Mouse (Mus musculus): ENCODE data around the gene Gm45717.
"Not testable (repeated sequence)": the region's sequence is repeated elsewhere in the genome, so short reads cannot be mapped to it uniquely, and the experiment has no call there.

The Gm45717 gene

DNA sequence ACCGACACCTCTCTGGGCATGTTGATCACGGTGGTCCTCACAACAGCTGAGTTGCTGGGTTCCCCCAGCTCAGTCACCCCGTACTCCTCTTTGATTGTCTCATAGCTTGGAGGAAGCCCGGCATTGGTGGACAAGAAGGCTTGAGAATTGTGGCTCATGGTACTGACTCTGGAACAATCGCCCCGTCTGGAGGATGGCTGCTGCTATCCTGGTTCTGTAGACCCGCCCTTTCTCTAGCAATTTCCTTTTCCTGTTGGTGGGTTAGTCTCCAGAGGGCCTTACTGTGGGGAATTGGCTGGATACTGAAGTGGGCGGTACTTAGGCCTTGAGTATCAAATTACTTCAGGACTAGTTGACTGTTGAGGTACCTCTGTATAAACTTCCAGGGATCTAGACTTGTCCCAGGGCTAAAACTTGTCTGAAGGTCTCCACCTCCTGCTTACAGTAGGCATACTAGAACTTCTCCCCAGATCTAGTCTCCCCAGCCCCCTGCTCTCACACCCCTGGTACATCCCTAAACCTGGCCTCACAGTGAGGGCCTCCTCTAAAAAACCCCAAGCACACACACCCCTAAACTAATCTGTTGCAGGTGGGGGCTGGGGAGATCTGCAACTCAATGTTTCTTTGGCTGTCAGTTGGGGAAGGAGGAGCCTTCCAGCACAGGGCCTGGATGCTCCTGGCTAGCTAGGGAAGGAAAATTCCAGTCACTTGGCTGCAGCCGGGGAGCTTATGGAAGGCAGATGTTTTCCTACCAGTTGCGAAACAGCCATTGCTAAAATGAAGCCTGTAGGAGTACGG, at the start of gene Gm45717, which contains the start of gene Ifitm2:
TSS of gene Gm45717 (minus strand) at position 180 of the 798 bp plus-strand sequence.
TSS of gene Ifitm2 (minus strand) at position 230 of the 798 bp plus-strand sequence.
- DNase-seq = peak; percentile 94

DNA sequence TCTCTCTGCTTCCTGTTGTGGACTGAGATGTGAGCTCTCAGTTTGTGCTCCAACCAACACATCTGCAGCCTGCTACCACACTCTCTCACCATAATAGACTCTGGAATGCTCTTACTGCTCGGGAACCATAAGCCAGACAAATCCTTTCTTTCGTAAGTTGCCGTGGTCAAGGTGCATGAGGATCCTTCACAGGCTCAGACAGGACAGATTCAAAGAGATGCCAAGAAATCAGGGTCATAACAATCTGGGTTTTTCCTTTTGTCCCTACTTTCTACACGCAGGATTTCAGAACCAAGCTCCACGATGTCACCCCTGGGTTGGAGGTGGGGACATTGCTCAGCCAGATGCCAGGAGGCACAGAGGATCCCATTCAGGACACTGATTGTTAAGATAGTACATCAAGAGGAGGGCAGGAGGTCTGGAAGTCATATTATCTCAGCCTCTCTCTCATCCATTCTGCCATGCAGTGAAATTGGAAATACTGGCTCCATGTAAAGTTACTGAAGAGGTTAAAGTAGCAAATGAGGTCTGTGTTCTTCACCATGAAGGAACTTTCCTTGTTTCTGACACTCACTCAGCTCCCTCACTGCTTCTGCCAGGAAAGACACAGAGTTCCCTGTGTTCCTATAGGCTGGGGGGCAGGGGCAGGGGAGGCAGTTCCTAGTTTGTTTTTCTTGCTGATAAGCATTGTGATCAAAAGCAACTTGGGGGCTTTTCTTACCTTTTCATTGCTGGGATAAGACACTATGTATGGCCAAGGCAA, 47.7 kb upstream of the Gm45717 start:
- DNase-seq = no peak

DNA sequence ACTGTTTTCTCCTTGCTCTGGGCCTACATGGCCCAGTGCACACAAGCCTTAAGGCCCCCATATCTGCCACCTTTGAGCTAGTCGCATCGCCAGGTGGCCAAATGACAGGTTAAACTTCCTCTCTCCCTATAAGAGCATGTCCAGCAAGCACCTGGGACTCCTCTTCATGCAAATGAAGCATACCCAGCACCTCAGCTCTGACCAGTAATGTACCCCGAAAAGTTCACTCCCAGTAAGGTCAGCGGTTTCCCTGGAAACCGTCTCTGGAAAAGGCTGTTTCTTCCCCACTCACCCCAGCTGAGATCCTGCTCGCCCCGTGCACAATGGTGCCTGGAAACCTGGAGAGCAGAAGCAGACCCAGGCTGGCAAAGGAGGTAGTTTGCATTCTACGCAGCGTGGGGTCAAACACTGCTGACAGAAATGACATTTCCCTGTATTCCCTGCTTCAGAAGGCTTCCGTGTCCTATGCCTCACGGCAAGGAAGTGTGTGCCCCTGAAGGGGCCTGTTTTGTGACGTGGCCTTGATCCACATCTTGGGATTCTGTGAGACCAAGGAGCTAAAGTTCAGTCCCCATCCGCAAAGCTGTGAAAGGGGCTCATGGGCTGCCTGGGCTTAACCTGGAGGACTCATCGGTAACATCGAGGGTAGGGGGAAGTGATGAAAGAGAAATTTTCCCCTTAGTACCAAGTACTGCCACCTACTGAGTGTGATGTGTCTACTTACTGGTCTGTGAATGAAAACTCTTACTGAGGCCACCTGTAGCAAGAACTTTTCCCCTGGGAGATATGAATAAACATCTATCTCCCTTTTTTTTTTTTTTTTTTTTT, 45.4 kb upstream of the Gm45717 start:
- DNase-seq = no peak

DNA sequence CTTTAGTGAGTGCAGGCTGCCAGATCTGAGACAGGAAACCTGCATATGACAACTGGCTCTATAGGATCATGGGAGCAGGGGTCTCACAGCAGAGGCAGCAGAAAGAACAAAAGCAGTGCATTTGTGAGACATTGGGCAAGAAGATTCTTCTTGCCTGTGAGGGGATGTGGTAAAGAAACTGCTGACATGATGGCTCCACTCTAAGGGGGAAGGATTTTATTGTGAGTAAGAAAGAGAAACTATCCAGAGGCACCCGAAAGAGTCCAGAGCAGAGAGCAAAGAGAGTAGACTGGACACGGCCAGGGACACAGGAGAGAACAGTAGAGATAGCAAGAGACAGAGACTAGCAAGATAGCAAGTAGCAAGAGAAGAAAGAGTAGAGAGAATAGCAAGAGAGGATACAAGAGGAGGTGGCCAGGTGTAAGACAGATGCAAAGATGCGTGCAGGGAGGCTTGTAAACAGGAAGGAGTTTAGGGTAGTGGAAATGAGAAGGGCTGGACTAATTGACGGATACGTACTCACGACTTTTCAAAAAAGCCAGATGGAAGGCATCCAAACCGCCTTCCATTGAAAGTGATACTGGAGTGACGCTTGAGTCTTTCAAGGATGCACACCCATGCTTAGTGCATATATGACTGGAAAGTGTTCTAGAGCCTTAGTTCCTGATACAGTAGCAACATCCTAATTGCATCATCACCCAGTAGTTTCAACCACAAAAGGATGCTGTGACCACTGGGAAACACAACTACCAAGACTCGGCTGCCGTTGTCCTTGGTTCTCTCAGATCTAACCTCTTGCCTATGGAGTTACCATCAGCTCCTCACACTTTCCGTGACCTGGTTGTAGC, 43.3 kb upstream of the Gm45717 start:
- no peak for DNase-seq

DNA sequence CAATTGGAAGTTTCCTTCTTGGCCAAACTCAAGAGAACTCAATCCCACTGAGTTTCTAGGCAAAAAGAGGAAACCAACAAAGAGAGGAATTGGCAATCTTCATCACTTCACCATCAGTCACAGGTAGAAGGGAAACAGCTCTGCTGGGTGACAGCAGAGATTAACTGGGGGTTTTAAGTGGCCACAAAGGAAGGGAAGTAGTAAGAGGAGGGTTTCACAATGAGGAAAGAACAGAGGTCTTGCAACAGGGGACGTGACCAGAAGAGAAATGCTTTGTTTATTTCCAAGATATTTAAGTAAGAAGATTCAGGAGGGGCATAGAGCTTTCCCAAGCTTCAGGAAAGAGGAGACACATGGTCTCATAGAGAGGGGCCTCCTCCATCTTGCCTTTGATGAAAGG, 42.1 kb upstream of the Gm45717 start:
- DNase-seq = no peak

DNA sequence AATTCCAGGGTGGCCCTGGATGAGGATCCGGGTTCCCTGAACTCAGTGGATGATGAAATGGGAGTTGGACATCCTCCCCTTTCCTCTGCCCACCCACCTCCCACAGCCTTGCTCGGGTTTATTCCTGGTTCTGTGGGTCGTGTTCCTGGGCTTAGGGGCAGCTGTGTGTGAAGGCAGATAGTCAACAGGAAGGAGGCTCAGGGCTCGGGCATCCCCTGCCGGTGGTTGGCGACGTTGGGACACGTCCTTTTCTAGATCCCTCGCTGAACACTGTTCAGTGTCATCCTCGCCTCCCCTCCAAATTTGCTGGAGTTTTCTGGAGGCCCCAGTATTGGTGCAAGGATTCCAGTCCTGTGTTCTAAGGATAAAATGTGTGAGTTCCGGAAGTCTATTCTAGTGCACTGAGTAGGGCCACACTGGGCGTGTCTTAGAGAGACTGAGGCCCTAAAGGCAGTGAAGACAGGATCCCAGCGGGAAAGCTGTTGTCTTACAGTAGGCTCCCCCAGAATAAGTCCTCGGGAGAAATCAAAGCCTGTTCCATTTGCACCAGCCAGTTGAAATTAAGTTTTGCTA, 35.5 kb upstream of the Gm45717 start:
- no peak for DNase-seq

DNA sequence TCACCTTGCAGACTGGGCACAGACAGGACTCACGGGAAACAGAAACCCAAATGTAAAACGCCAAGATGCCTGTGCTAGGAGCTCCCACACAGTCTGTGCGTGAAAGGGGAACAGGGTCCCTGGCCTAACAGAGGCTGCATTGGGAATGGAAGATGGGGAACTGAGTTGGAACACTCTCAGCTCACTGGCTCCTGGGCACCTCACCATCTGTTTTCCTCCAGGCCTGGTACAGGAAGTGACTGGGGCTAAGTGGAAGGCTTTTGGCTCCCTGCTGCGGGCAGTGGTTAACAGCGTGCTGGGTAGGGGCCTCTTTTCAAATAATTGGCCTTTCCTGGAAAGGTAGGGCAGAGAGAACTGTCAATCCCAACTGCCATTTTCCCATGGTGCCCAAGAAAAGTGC, 34.9 kb upstream of the Gm45717 start:
- DNase-seq = no peak

DNA sequence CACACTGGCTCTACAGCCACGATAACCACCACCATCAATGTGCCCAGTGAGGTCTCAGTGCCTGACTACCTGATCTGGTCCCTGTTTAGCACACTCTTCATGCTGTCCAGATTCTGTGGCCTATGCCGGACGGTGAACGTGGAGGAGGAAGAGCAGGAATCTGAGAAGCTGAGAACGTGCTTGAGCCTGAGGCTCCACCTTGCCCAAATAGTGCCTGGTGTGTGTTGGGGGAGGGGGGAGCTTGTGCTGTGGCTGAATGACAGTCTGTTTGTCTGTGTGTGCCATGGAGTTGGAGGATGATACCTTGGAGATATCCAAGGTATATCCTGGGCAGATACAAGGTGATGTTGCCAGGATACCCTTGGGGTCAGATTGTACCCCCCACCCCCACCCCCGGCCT, 34.4 kb upstream of the Gm45717 start:
- no peak for DNase-seq

DNA sequence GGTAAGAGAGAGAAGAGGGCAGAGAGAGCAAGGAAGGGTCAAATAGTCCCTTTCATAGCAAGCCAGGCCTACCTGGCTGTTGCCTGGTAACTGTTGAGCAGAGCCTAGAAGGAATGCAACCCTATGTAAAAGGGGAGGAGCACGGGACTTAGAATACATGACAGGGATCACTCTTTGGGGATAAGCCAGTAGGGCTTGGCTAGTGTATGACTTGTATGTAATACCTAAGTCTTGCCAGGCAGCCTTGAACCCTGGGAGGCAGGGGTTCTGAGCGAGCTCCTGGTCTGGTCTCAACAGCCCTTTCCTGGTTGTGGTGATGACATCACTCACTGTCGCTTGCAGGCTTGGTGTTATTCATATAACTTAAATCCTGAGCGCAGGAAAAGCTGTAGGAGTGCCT, 33.3 kb upstream of the Gm45717 start:
- no peak for DNase-seq

DNA sequence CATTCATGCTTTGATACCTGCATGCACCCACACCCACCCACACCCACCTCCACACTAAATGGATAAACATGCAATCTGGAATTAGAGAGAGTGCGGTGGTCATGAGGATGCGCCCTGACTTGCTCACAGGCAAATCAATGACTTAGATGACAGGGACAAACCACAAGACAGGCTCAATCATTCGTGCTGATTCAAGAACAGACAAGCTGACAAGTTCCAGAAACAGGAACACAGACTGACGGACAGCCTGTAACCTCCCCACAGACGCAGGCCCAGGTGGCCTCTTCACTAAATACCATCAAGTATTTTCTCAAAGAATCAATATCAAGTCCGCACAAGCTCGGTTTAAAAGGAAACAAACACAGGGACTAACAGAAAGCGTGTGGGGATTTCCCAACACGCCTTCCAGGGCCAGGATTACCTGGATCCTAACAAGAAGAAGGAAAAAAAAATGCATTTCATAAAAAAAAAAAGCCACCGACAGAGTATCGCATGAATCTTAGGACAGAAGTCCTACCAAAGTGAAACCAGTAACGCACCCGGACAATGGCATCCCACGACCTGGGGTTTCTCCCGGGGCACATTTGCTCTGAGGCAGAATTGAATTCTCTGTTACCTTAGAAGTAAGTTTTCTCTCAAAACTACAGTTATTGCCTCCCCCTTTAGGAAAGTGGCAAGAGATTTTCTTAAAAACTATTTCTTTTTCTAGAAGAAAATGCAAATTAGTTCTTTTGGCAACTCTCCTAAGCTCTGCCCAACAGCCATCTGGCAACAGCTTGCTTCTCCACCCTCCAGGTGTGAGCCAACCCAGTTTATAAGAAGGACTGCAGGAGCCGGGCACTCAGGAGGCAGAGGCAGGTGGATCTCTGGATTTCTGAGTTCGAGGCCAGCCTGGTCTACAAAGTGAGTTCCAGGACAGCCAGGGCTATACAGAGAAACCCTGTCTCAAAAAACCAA, 31.7 kb upstream of the Gm45717 start:
- DNase-seq = no peak

DNA sequence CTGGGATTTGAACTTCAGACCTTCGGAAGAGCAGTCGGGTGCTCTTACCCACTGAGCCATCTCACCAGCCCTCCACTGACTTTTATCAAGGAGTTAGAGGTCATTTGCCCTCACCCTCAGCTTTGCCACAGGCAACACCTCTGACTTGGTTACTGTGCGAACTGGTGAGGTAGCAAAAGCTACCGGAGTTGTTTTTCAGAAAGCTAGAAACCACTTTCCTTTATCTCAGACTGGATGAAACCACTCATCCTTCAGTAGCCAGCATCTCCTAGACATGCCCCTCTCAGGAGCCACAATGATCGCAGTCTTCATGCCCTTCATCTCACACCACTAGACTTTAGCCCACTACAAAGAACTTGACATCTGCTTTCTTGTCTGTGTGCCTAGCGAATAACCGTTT, 27.2 kb upstream of the Gm45717 start:
- DNase-seq = no peak

DNA sequence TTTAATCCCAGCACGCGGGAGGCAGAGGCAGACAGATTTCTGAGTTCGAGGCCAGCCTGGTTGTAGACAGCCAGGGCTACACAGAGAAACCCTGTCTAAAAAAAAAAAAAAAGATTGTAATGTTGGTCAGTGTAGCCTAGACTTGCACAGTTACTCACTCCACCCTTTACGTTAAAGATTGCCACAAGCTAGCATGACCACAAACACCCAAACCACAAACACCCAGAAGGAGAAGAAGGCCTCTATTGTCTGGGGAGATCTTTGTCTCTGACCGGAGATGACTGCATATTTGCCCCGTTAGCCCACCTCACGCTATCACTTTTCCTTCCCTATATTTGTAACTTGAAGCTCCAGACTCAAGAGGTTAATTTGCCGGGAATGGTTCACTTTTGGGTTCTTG, 26.0 kb upstream of the Gm45717 start:
- no peak for DNase-seq

DNA sequence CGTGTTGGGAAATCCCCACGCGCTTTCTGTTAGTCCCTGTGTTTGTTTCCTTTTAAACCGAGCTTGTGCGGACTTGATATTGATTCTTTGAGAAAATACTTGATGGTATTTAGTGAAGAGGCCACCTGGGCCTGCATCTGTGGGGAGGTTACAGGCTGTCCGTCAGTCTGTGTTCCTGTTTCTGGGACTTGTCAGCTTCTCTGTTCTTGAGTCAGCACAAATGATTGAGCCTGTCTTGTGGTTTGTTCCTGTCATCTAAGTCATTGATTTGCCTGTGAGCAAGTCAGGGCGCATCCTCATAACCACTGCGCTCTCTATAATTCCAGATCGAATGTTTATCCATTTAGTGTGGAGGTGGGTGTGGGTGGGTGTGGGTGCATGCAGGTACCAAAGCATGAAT, 21.0 kb upstream of the Gm45717 start:
- not testable (repeated sequence) for DNase-seq

DNA sequence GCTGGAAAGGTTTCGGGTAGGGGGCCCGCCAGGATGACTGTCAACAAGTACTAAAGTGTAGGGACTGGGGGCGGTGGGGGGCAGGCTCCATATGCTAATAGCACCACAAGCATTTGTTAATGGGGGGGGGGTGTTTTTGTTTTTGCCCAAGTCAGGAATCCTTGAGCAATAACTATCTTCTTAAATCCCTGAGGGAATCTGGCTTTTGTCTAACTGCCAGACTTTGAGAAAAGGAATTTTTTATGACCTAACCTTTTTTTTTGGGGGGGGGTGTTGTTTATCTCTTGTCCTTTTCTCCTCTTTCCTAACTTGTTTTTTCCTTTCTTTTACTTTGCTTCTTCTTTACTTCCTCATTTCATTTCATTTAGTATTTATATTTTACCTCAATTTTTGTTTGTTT, 19.7 kb upstream of the Gm45717 start:
- no peak for DNase-seq

DNA sequence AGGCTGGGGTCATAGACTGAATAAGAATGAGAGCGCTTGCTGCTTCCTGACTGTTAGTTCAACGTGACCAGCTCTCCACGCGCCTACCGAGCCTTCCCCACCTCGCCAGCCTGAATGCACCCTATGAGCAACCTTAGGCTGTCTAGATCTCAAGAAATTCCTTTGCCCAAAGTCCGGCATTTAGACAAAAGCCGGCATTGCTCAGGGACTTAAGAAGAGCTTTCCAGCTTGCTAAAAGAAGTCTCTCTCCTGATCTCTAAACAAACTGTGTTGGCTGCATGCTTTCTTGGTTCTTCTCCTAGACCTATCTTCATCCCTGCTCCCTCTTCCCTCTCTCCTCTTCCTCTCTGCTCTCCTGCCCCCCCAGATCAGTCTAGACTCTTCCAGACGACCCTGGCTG, 19.2 kb upstream of the Gm45717 start:
- no peak for DNase-seq

DNA sequence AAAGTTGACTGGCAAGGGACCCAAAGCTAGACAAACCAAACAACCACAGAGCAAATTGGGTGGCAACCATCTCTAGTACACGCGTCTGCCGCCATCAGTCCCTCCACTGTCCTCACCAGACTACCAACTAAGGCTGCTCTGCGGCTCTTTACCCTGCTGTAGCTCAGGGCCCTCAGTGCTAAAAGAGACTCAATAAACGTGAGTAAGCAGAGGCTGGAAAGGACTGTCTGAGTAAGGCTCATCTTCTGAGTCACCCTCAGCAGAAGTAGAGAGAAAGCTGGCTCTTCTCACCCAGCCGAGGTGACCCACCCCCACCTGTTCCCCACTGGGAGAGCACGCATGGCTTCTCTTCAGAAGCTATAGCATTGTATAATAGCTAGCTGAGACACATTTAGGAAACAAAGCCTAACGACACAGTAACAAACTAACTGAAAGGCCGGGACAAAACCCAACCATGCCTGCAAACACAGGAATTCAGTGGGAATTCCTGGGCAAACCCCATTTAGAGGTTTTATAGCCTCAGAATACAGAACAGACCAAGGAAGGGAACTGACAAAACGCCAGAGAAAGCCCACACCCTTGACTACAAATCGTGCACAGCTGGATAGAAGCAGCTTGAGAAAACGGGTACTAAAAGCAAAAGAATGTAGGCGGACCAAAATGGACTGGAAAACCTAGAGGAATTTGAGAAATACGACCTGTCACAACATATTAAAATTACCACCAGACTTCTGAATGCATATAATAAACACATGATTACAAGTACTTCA, 17.8 kb upstream of the Gm45717 start:
- no peak for DNase-seq

DNA sequence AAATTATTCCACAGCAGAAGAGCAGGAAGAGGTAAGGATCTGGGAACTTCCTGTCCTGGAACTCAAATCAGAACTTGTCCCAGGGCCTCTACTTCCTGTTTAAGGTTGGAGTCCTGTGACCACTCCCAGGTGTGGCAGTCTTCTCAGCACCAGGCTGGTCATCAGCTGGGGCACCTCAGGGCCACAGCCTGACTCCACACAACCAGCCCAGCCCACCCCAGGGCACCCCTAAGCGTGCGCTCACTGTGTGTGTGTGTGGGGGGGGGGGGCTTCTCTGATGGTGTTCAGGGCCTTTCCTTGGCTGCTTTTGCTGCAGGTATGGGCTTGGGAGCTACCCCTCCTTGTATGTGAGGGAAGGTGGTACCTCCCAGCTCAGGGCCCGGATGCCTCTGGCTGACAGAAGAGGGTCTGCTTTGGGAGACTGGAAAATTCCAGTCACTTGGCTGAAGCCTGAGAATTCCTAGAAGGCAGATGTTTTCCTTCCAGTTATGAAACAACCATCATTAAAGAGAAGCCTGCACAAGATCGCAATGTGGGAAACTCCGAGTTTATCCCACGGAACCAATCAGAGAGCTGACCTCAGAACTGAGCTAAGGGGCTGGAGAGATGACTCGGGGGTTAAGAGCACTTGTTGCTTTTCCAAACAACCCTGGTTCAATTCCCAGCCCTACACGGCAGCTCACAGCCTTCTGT, 15.9 kb upstream of the Gm45717 start:
- peak; percentile 57 for DNase-seq

DNA sequence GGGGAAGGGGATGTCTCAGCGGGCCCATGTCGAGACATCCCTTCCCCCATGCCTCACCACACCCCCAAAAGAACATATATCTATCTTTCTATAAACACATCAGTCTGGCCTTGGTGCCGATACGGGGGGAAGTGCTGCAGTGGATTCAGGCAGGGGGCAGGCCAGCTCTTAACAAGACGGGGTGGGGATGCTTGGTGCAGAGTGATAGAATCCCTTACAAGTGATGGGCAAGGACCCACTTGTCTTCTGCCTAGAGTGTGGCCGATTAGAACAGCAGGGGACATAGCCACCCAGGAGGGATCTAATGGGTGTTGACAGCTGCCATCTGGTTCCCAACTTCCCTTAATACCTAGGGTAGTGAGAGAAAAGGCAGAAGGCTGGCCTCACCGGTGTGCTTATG, 15.2 kb upstream of the Gm45717 start:
- DNase-seq = no peak

DNA sequence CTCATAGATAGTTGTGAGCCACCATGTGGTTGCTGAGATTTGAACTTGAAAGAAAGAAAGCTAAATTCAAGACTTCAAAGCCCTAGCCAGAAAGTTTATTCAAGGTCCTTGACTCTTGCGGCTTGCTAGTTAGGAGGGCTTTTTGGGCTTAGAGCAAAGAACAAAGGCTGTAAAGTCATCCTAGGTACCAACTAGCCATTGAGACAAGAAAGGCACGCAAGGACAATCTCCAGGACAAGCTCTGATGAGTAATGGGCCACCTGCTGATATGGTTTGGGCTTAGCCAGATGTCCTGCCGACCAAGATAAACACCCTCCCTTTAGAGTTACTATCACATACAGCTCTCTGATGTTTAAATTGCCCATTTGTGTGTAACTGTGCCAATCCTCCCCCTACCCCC, 13.0 kb upstream of the Gm45717 start:
- not testable (repeated sequence) for DNase-seq

All from kidney, adult 9 months (tissue).